Mouse (Mus musculus) CH12F3 (cell line): ENCODE measurements around the gene Ajm1.

ENCODE experiments used
- in situ Hi-C: fragments of 300-500 bp; cut with MboI; formaldehyde crosslinking; loops from 2 replicates; pipeline ENCODE4 v1.14.3; 2020; ENCODE audit warnings: low sequenced_read_pairs

Ajm1 gene

DNA sequence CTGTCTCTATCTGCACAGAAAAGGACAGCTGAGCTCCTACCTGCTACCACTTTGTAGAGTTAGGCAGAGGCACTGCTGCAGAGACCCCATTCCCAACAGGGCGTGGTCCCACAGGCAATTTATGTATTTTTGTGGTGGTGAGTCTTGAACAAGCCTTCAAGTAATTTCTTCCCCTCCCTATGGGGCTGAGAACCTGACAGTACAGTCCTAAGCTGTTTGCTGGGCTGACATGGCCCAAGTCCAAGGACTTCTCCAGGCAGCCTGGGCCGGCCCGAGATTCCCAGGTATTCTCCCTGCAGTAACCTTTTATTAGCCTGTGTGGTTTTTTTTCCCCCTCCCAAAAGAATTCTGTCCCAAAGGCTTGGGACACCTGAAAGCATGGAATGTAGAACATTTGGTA is 2.6 kb upstream of the Ajm1 start:
- in situ Hi-C loops = no loop called here

DNA sequence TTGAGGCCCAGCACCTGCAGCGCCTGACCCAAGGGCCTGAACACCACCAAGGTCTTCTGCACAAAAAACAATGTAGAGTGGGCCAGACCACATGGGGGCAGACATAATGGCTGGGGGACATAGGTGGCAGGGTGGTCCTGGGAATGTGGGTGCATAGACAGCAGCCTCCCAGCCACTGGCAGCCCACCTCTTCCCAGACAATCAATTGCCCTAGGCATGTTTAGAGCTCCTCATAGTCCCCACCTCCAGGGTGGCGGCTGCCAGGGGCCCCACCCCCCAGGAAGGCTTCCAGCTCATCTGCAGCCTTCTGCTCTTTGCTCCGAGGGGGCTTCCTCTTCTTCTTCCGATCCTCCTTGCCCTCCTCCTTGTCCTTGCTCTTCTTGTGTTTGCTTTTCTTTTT is 2.0 kb upstream of the Ajm1 start:
- in situ Hi-C loops = no loop called here

DNA sequence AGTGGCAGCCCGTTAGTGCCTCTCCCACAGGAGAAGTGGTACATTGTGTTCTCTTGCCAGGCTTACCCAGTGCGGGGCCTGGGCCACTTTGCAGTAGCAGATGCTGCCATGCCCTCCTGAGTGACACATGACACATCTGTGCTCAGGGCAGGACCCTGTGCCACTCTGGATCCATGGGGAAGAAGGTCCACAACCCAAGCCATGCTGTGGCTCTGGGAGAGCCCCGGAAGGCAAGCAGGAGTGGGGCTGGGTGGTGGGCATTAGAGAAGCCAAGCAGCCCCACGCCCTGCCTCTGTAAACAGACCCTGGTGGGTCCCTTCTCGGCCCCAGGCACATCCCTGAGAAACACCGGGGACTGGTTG is 1.5 kb upstream of the Ajm1 start:
- in situ Hi-C loops = no loop called here

DNA sequence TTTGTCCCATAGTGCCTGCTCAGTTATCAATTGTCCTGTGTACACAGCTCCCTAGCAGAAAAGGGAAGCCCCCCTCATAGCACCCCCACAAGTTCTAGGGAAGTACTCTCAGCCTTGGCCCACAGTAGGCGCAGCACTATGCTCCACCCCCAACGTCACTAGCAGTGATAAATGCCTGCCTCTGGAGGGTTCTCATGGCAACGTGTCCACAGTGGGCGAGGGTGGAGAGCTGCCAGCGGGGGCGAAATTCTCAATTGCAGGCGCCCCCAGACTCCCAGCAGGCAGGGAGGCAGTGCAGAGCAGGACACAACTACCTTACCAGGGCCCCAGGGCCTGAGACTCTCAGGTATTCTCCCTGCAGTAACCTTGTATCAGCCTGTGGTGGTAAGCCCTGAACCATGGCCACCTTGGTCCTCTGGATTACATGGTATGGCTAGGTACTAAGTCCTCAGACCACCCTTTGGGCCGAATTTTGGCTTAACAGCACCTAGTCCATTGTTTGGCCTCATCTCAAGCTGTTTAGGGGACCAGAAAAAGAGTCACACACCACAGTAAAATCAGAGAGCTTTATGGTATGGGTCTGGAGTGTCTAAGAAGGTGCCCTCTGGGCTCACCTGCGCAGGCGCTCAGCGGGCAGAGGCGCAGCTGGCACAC is 1.0 kb upstream of the Ajm1 start:
- in situ Hi-C loops = no loop called here

DNA sequence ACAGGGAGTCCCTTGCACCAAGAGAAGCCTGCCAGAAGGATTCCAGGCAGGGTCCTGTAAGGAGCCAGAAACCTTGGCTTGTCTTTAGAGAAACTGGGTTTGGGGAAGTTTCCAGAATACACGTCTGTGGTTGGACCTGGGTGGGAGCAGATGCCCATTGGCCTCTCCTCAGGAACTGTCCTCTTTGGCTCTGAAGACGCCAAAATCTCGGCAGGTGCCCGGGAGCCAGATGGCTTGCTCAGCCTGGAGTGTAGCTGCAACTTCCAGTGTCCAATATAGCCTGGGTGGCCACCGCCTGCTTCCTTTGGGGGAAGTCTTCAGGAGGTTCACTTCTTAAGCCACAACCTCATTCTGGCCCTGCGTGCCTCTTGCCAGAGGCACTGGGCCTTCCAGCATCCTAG is 344 bp upstream of the Ajm1 start:
- in situ Hi-C loops = no loop called here

DNA sequence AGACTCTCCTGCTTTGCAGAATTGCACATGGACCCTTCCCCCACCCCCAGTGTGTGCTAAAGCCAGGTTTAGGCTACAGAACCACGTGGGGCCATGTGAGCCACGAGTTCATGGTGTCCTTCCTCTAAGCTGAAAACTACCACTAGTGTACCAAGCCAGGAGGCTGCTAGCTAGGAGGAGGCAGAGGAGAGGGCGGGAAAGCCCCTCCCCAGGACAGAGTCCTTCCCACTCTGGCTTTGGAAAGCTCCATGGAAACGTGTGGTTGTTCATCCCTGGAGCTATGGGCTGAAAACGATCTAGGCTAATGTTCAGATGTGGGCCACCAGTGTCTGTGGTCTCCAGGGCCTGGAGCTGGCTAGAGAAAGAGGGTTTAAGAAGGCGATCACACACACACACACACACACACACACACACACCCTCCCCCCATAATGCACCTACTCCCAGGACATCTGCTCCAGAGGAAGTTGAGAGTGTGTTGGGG is 896 bp downstream of the Ajm1 start:
- in situ Hi-C loops = no loop called here

DNA sequence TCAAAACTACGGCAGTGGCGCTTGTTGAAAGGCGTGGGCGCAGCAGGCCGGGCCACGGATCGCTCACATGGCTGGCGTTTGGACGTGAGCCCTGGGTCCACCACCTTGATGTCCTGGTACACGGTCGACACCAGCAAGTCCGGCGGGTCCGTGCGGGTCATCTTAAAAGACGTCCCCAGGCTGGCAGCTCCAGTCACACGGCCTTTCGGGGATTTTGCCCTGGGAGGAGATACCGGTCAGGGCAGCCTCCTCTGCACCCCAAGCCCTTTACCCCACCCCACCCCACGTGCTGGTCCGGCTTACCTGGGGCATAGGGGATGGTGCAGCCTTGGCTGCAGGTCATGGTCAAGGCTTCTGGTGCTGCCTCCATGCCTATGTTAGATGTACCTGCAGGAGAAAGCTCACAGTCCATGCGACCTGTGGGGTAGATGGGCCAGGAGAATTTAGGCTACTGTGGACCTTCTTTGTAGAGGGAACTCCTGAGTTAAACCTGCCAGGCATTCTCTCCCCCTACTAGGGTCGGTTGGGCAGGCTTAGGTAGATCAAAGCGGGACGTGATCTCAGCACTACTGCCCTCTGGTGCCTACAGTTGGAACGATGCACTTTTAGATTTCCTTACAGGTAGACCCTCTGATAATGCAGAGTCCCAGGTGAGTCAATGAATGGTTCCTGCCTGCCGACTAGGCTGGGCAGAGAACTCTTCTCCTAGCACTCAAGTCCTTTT is 1.7 kb downstream of the Ajm1 start:
- in situ Hi-C loops = no loop called here

DNA sequence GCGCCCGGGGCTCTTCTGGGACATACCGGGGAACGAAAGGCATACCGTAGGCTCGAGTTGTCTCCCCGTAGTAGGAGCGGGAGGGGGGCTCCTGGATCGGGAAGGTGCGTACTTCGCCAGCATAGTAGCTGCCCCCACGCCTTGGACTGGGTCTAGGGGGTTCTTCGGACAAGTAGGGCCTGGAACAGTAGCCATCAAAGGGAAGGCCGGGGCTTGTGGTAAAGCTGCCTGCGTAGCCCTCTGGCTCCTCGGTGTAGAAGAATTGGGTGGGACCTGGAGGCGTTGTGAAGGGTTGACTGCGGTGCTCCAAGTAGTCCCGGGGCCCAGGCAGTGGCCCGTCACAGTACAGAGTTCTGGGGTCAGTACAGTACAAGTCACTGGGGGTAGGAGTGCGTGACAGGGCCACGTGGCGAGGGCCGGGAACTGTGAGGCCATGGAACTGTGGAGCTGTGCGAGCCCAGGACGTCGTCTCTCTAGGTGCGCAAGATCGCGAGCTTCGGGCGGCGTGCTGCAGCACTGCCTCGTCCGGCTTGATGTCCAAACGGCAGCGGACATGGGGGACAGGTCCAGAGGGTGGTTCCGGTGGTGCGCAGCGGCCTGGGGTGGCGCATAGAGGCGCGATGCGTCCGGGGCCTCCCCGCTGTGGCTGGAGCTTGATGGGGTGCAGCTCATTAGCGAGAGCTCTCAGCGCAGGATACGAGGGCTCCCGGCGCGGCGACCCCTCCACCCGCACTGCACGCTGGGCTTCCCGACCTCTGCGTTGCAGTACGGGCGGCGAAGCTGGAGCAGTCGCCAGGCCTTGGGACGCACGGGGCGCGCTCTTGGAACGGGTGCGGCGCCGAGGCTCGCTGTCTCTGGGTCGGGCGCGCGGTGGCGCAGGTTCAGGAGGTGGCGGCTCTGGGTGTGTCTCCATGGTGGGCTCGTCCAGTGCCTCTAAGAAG is 2.5 kb downstream of the Ajm1 start:
- in situ Hi-C loops = no loop called here

DNA sequence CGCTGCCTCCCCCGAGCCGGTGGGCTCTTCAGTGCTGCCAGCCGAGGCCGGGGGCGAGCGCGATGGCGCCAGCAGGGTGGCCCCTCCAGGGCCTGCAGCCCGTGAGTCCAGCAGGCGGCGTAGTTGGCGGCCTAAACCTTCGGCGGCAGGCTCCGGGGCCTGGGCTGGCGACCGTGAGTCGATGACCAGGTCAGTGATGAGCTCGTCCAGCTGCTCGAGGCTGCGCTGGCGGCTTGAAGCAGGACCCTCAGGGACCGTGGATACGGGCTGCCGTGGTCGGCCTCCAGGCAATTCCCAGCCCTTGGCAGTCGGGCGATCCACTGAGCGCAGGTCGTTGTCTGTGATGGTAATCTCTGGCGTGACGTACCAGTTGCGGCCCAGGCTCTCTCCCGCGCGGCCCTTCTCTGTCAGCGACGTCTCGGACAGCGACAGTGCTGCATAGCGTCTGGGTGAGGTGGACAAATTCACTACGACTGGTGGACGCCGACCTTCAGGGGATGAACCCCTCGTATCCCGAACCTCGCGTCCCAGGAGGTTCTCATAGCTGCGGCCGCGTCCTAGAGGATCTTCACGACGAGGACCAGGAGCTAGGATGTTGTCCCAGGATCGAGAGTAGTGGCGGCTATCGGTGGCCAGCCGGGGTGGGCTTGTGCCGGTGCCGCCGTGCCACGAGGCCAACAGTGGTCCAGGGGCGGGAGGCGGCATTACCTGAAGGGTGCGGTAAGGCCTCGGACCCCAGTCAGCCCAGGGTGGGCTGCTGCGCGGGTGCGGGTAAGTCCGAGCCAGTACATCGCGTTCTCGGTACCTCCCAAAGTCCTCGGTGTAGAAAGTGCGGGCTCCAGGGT is 3.4 kb downstream of the Ajm1 start:
- in situ Hi-C loops = no loop called here

DNA sequence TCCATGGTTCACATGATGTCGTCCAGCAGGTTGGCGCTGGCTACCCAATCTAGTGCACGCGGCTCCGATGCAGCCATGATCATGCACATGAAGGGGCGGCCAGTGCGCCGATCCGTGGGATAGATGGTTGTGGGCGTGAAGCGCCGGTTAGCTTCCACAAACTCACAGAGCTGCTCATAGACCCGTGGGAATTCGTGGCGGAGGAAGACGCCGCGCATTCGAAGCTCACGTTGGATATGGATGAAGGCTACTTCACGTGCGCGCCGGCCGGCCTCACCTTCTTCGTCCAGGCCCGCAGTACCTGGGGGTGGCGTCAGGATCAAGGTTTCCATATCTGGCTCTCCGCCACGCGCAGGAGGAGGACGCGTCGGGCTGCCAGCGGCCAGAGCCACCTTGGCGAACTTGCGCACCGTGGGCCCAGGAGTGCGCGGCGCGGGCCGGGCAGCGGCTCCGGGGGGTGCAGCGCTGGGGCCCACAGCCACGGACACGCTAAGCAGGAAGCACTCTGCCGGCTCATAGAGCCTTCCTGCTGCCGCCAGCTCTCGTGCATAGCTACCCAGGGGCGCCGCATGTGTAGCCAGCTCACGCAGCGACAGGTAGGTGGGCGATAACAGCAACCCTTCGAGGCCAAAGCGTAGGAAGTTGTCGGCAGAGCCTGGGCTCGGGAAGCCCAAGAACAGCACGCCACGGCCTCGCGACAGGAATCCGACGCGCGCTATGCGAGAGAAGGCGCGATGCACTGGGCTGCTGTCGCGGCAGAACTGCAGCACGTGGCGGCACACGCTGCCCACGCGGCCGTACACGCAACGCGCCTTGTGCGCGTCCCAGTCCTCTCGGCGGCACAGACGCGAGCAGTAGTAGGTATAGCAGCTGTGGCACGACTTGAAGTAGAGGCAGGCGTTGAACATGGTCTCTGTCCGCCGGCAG is 4.3 kb downstream of the Ajm1 start:
- in situ Hi-C loops = no loop called here

DNA sequence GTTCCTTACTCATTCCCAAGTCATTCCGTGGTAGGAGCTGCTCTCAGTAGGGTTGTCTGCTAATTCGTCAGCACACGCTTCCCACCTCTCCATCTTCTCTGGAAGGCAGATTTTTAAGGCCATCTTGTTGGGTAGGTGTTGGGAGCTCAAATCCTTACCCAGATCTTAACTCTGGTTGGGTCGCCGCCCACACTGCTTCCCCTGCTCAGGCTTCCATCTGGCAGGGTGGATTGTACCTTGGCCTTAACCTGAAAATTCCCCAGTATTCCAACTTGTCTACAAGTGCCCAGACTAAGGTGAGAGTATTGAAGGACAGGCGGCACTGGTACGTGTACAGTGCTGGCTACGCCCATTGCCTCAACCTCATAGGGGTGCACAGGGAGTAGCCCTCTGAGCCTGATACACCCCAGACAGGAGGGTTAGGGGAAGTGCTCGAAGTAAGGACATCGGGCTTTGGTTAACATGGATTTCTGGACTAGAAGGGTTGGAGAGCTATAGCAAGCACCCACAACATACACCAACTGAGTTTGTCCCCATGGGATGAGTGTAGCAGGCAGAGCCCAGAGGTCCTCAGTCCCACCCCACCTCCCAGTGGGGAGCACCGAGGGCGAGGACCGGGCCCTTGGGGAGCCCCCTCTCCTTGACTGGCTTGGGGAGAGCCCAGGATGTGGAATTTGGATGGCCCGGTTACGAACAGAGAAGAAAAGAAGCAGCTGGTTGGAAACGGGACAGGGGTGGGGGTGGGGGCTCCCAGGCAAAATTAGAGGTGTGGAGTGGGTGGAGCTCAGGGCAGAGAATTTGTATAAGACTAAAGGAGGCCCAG is 5.3 kb downstream of the Ajm1 start:
- in situ Hi-C loops = no loop called here

DNA sequence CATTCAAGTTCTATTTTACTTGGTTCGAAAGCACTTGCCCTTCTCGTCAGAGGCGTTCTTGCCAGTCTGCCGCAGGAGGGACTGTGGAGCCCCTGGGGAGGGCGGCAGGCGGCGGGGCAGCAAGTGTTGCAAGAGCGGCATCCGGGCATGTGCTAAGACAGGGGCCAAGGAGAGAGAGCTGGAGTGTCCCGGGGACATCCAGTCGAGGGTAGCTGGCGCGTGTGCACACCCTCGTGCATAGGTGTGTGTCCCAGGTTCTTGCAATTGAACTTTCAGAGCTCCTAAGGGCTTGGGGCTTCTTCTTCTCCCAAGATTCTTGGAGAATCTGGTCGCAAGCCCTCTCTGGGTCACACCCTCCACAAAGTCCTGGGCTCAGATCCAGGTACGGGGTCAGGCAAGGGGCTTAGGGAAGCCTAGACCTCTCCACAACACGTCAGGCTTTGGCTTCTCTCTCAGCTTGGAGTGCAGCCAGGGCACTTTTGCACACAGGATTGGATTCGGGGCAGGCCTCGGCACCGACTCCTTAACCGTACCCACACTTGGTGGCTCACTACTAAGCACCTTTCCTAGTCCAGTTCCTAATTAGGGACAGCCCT is 6.0 kb downstream of the Ajm1 start:
- in situ Hi-C loops = no loop called here

DNA sequence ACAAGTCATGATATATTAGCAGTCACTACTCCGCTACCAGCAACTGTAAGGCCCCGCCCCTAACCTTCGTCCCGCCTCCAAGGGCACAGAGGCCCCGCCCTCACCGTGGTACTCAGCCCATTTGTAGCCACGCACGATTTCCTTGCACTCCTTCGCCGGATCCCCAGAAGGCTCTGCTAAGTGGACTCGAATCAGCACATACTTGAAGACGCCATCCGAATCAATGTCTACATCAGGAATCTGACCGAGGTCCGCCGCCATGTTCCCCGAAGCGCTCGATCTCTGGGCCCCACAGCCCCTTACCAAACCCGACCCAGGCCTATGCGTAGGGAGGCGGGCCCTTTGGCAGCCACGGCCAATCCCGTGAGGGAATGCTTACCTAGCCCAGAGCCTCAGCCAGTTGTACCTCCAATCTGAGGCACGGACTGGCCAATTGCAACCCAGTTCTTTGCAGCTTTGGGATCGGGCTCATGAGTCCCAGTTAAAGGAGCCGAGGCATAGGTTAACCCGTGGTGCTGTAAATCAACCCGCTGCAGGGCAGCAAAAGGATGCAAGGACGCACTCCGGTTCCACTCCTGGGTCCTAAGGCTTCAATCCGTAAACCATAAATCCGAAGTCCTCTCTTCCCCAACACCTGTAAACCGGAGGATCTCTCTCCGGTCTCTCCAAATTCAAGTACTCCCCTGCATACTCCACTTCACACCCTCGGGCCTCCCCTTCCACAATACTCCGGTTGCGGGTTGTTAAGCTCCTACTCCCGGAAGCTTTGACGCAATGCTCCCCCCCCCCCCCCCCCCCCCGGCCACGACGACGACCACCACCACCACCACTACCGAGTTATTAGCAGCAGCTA is 6.8 kb downstream of the Ajm1 start, which contains the start of the genes Mamdc4 and Phpt1:
Gene Mamdc4 (minus strand): TSS at position 267 of the 853 bp plus-strand sequence.
Gene Phpt1 (minus strand): TSS at position 646 of the 853 bp plus-strand sequence.
- in situ Hi-C loops = no loop called here

DNA sequence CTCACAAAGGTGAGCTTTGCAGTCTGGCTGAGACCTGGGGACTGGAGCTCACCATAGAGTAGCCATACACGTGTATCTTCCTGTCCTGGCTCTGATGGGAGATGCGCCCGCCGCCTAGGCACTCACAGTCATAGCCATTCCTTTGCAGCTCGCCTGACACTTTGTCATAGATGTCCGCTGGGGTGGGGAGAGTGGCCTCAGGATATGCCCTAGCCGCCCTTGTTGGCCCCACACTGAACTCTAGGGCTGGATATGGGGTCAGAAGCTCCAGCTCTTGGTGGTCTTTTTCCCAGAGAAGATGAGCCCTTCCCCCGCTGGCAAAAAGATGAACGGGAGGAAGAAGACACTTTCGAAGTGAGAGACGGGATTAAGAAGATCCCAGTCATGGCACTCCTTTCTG is 7.4 kb downstream of the Ajm1 start:
- in situ Hi-C loops = no loop called here

DNA sequence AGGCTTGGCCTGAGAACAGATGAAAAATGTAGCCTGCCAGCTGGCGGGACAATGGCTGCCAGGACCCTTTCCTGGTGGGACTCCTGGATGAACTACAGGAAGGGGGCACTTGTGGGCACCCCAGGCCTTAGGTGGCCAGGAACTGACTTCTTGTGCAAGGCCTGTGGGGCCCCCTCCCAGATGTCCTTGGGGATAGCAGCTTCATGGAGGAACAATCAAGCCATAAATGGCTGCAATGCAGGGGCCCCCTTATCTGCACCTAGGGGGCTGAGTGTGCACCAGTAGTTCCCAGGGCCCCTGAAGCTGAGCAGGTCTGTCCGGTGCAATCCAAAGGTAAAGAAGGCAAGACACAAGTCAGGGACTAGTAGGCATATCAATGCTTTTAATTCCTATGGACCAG is 8.5 kb downstream of the Ajm1 start:
- in situ Hi-C loops = no loop called here

DNA sequence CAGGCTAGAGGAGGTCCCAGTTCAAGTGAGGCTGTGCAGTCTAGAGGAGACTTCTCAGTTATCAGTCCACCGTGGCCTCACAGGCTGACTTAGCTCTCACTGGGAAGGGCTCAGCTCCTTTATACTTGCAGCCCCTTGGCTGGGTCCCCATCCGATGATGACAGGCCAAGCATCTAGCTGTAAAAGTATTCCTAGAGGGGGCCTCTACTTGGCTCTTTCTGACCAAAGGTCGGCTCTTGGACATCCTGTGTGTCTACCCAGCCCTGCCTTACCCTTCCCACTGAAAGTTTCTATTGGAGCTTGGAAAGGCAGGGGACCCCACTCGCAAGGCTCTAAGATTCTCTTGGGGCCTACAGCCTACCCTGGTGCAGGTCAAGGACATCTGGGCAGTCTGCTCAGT is 10.3 kb downstream of the Ajm1 start:
- in situ Hi-C loops = no loop called here

DNA sequence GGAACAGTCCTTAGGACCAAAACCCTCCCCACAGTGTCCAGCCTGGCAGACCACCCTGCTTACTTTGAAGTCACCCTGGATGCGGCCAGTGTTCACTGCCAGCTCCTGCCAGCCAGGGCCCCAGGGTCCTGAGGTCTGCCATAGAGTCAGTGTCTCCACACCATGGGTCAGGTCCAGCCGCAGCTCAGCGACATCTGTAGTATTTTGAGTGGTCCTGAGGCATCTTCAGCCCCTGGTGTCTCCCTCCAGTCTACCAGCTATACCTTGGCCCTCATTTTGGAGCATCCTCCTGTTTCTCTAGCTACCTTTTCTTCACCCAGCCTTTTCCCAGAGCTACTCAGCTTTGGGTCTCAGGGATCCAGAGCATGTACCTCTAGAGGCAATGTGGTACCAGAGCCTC is 12.2 kb downstream of the Ajm1 start:
- in situ Hi-C loops = no loop called here
